Mouse (Mus musculus): Measurements from ENCODE around the gene Olfr701.

DNA sequence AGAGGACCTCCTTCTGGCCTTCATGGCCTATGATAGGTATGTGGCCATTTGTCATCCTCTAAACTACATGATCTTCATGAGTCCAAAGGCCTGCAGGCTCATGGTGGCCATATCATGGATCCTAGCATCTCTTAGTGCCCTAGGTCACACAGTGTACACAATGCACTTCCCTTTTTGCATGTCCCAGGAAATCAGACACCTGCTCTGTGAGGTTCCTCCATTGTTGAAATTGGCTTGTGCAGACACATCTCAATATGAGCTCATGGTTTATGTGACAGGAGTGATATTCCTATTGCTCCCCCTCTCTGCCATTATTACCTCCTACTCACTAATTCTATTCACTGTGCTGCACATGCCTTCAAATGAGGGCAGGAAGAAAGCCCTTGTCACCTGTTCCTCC lies 4.5 kb downstream of the Olfr701 start:
- TF ChIP-seq POLR2A (IDR thresholded peaks at IDR 0.05; ENCODE audit: control insufficient read depth, low read depth, low read length) (no peak), CTCF (IDR thresholded peaks at IDR 0.05; ENCODE audit: control insufficient read depth, insufficient read depth, insufficient replicate concordance, low read depth, low read length) (no peak)
